ENCODE assay signal across 23 mouse cellular contexts in genomic region chr11:79059062-79059461, GRCm38 (mm10).
DNase-seq lines count a peak whose midpoint lies in the region; ATAC-seq and TF ChIP-seq lines count a peak whose summit lies in the region.
"Had no signal": no experiment of that assay in that cellular context is flagged by ENCODE, and none has a peak within 500 bp of the region (broad histone marks: within the 10 kb centered on the region; RNA-seq: fewer than 3 reads in every experiment).

No protein-coding gene starts in this region.

- H3K9me3 ChIP-seq in heart, embryonic 10.5 days = no peaks in the 10 kb centered on the region
- no peaks in the 10 kb centered on the region for H3K9me3 ChIP-seq in heart, embryonic 15.5 days (replicated peaks)
- no peaks in the 10 kb centered on the region for H3K9me3 ChIP-seq in liver, embryonic 15.5 days (replicated peaks)
- H3K9me3 ChIP-seq in liver, postnatal 0 days (ENCODE audit: low read length) = no peaks in the 10 kb centered on the region
- no peaks in the 10 kb centered on the region for H3K9me3 ChIP-seq in hindbrain, embryonic 14.5 days (ENCODE audit: control insufficient read depth, low read length)
- H3K9me3 ChIP-seq: embryonic facial prominence, embryonic 12.5 days; forebrain, embryonic 15.5 days; hindbrain, embryonic 15.5 days; neural tube, embryonic 12.5 days had no signal

- no peak for DNase-seq in heart, embryonic 10.5 days (ENCODE audit: low spot score)
- no peak for DNase-seq in heart, adult 18-20 months
- no peak for DNase-seq in heart, postnatal 4 days
- DNase-seq in liver, postnatal 0 days = no peak
- no peak for DNase-seq in hindbrain, embryonic 14.5 days (ENCODE audit: low spot score)
- DNase-seq: adrenal gland, postnatal 14 days; cerebellum, adult 11-12 months; cerebellum, adult 9-11 months; embryo, embryonic 11 days; kidney, adult 11 months; kidney, postnatal 14 days; lung, embryonic 14.5 days; lung, postnatal 14 days; right cerebral cortex, postnatal 4 days; thymus, postnatal 4 days had no signal

- no peak for TF ChIP-seq CTCF in liver, postnatal 0 days (IDR thresholded peaks at IDR 0.05; ENCODE audit: low read depth)

- H3K27ac ChIP-seq in heart, embryonic 10.5 days = peak overlapping the region; percentile 88
- peak overlapping the region; percentile 89 for H3K27ac ChIP-seq in heart, embryonic 15.5 days
- 0 out of 2 replicates have a peak overlapping the region, but pooled peaks have one; percentile 56 for H3K27ac ChIP-seq in liver, embryonic 15.5 days (replicated peaks)
- no peak overlapping the region for H3K27ac ChIP-seq in liver, postnatal 0 days (ENCODE audit: low read depth)
- H3K27ac ChIP-seq in hindbrain, embryonic 14.5 days = no peak overlapping the region
- H3K27ac ChIP-seq: embryonic facial prominence, embryonic 12.5 days; forebrain, embryonic 15.5 days; hindbrain, embryonic 15.5 days; neural tube, embryonic 12.5 days had no signal

- 68% methylated on average over 4 of the region's 4 CpGs for WGBS in heart, embryonic 10.5 days
- 63% methylated on average over 4 of the region's 4 CpGs for WGBS in heart, embryonic 15.5 days
- 84% methylated on average over 4 of the region's 4 CpGs for WGBS in liver, embryonic 15.5 days (ENCODE audit: insufficient replicate concordance)
- 72% methylated on average over 4 of the region's 4 CpGs for WGBS in liver, postnatal 0 days (ENCODE audit: insufficient replicate concordance)
- WGBS in hindbrain, embryonic 14.5 days = 90% methylated on average over 4 of the region's 4 CpGs

- peaks cover 89% of the 10 kb centered on the region for H3K4me1 ChIP-seq in heart, embryonic 10.5 days
- peaks cover 74% of the 10 kb centered on the region for H3K4me1 ChIP-seq in heart, embryonic 15.5 days (replicated peaks)
- H3K4me1 ChIP-seq in liver, embryonic 15.5 days (replicated peaks) = peaks cover 62% of the 10 kb centered on the region
- peaks cover 13% of the 10 kb centered on the region for H3K4me1 ChIP-seq in liver, postnatal 0 days (ENCODE audit: insufficient read depth)
- no peaks in the 10 kb centered on the region; the same call in 1 of the 2 replicates for H3K4me1 ChIP-seq in hindbrain, embryonic 14.5 days (replicated peaks; ENCODE audit: control insufficient read depth, insufficient read depth, low read length)

- no peak overlapping the region for H3K4me3 ChIP-seq in heart, embryonic 10.5 days
- H3K4me3 ChIP-seq in heart, embryonic 15.5 days = no peak overlapping the region
- no peak overlapping the region for H3K4me3 ChIP-seq in liver, embryonic 15.5 days (replicated peaks)
- no peak overlapping the region for H3K4me3 ChIP-seq in liver, postnatal 0 days (ENCODE audit: low read depth, low read length)
- H3K4me3 ChIP-seq in hindbrain, embryonic 14.5 days (replicated peaks; ENCODE audit: low read length) = no peak overlapping the region
- H3K4me3 ChIP-seq: embryonic facial prominence, embryonic 12.5 days; forebrain, embryonic 15.5 days; hindbrain, embryonic 15.5 days; neural tube, embryonic 12.5 days had no signal

- no peak for TF ChIP-seq EP300 in liver, postnatal 0 days (IDR thresholded peaks at IDR 0.05; ENCODE audit: low read depth)

- no peaks in the 10 kb centered on the region for H3K27me3 ChIP-seq in heart, embryonic 10.5 days (ENCODE audit: insufficient read depth, poor library complexity, severe bottlenecking)
- H3K27me3 ChIP-seq in heart, embryonic 15.5 days = no peaks in the 10 kb centered on the region
- no peaks in the 10 kb centered on the region for H3K27me3 ChIP-seq in liver, embryonic 15.5 days
- H3K27me3 ChIP-seq in liver, postnatal 0 days (ENCODE audit: insufficient read depth, low read length) = no peaks in the 10 kb centered on the region
- no peaks in the 10 kb centered on the region for H3K27me3 ChIP-seq in hindbrain, embryonic 14.5 days (ENCODE audit: control insufficient read depth, insufficient read depth, low read length)
- H3K27me3 ChIP-seq: embryonic facial prominence, embryonic 12.5 days; forebrain, embryonic 15.5 days; hindbrain, embryonic 15.5 days; neural tube, embryonic 12.5 days had no signal

- peak overlapping the region; percentile 47; the same call in 1 of the 2 replicates for H3K4me2 ChIP-seq in heart, embryonic 15.5 days
- H3K4me2 ChIP-seq in liver, embryonic 15.5 days = no peak overlapping the region
- H3K4me2 ChIP-seq in liver, postnatal 0 days (ENCODE audit: low read depth, low read length) = no peak overlapping the region
- H3K4me2 ChIP-seq in hindbrain, embryonic 14.5 days (replicated peaks) = no peak overlapping the region
- H3K4me2 ChIP-seq: embryonic facial prominence, embryonic 12.5 days; forebrain, embryonic 15.5 days; hindbrain, embryonic 15.5 days; lung, embryonic 14.5 days; midbrain, embryonic 11.5 days; neural tube, embryonic 12.5 days had no signal

- H3K36me3 ChIP-seq in heart, embryonic 10.5 days = no peaks in the 10 kb centered on the region
- H3K36me3 ChIP-seq in heart, embryonic 15.5 days = no peaks in the 10 kb centered on the region
- H3K36me3 ChIP-seq in liver, embryonic 15.5 days (replicated peaks) = no peaks in the 10 kb centered on the region
- H3K36me3 ChIP-seq in liver, postnatal 0 days (replicated peaks; ENCODE audit: insufficient read depth, low read length) = no peaks in the 10 kb centered on the region
- no peaks in the 10 kb centered on the region for H3K36me3 ChIP-seq in hindbrain, embryonic 14.5 days (replicated peaks; ENCODE audit: control insufficient read depth, insufficient read depth)
- H3K36me3 ChIP-seq: embryonic facial prominence, embryonic 12.5 days; forebrain, embryonic 15.5 days; hindbrain, embryonic 15.5 days; neural tube, embryonic 12.5 days had no signal

- no peak overlapping the region for H3K9ac ChIP-seq in heart, embryonic 15.5 days
- no peak overlapping the region for H3K9ac ChIP-seq in liver, embryonic 15.5 days
- no peak overlapping the region for H3K9ac ChIP-seq in liver, postnatal 0 days (replicated peaks)
- H3K9ac ChIP-seq in hindbrain, embryonic 14.5 days = no peak overlapping the region
- H3K9ac ChIP-seq: embryonic facial prominence, embryonic 12.5 days; forebrain, embryonic 15.5 days; hindbrain, embryonic 15.5 days; lung, embryonic 14.5 days; neural tube, embryonic 12.5 days had no signal

- no peak for ATAC-seq in heart, embryonic 15.5 days (replicated peaks; ENCODE audit: insufficient number of reproducible peaks, insufficient read depth, low FRiP score, low read depth)
- no peak for ATAC-seq in liver, embryonic 15.5 days (ENCODE audit: insufficient read depth)
- no peak for ATAC-seq in liver, postnatal 0 days
- no peak for ATAC-seq in hindbrain, embryonic 14.5 days (ENCODE audit: low FRiP score)
- ATAC-seq: forebrain, embryonic 15.5 days; midbrain, embryonic 16.5 days had no signal

Comparison
In these comparisons a context has a peak if more than half of its experiments do, and no peak if none do; other contexts are left out.
1. H3K27ac ChIP-seq: peak in heart, embryonic 10.5 days (single experiment), heart, embryonic 15.5 days (single experiment) and liver, embryonic 15.5 days (single experiment); none in liver, postnatal 0 days (single experiment) and hindbrain, embryonic 14.5 days (single experiment).